Mouse (Mus musculus): Measurements from ENCODE around the gene Hoxb8. TPM values are rescaled to one million over a fixed set of nuclear protein-coding genes. Genes with fewer than 3 reads are reported as not detected.

The Hoxb8 gene
- total RNA-seq, 2 experiments from 2014 or later = not detected

- peak; percentile 52; the same call in 1 of the 2 replicates for ATAC-seq (replicated peaks; ENCODE audit: low FRiP score, poor library complexity, severe bottlenecking)
These were observed 30.1 kb downstream of the Hoxb8 start for GRCm38 (mm10) chr11:96311520-96312417.

- no peak for ATAC-seq (replicated peaks; ENCODE audit: low FRiP score, poor library complexity, severe bottlenecking)
These were observed 31.4 kb downstream of the Hoxb8 start for GRCm38 (mm10) chr11:96313134-96313533.

- no peak for ATAC-seq (replicated peaks; ENCODE audit: low FRiP score, poor library complexity, severe bottlenecking)
These were observed 32.2 kb downstream of the Hoxb8 start for GRCm38 (mm10) chr11:96313806-96314428.

GRCm38 (mm10) chr11:96314671-96315343 is 33.1 kb downstream of the Hoxb8 start:
- no peak for ATAC-seq (replicated peaks; ENCODE audit: low FRiP score, poor library complexity, severe bottlenecking)

GRCm38 (mm10) chr11:96315344-96315681 is 33.6 kb downstream of the Hoxb8 start:
- ATAC-seq (replicated peaks; ENCODE audit: low FRiP score, poor library complexity, severe bottlenecking) = no peak

- ATAC-seq (replicated peaks; ENCODE audit: low FRiP score, poor library complexity, severe bottlenecking) = no peak
These were observed 35.2 kb downstream of the Hoxb8 start for GRCm38 (mm10) chr11:96316696-96317607.

GRCm38 (mm10) chr11:96317608-96318367 is 36.1 kb downstream of the Hoxb8 start, which contains the start of gene Hoxb4:
TSS of gene Hoxb4 (plus strand) at chr11:96318267.
- ATAC-seq (replicated peaks; ENCODE audit: low FRiP score, poor library complexity, severe bottlenecking) = no peak

- ATAC-seq (replicated peaks; ENCODE audit: low FRiP score, poor library complexity, severe bottlenecking) = no peak
These were observed 36.8 kb downstream of the Hoxb8 start for GRCm38 (mm10) chr11:96318368-96319070.

- ATAC-seq (replicated peaks; ENCODE audit: low FRiP score, poor library complexity, severe bottlenecking) = no peak
These were observed 37.6 kb downstream of the Hoxb8 start for GRCm38 (mm10) chr11:96319071-96319902.

GRCm38 (mm10) chr11:96319910-96320309 is 38.2 kb downstream of the Hoxb8 start:
- no peak for ATAC-seq (replicated peaks; ENCODE audit: low FRiP score, poor library complexity, severe bottlenecking)

- no peak for ATAC-seq (replicated peaks; ENCODE audit: low FRiP score, poor library complexity, severe bottlenecking)
These were observed 39.0 kb downstream of the Hoxb8 start for GRCm38 (mm10) chr11:96320688-96321087.

- ATAC-seq (replicated peaks; ENCODE audit: low FRiP score, poor library complexity, severe bottlenecking) = no peak
These were observed 40.1 kb downstream of the Hoxb8 start for GRCm38 (mm10) chr11:96321846-96322245.

GRCm38 (mm10) chr11:96322738-96323137 is 41.0 kb downstream of the Hoxb8 start:
- ATAC-seq (replicated peaks; ENCODE audit: low FRiP score, poor library complexity, severe bottlenecking) = no peak

- ATAC-seq (replicated peaks; ENCODE audit: low FRiP score, poor library complexity, severe bottlenecking) = no peak
These were observed 41.4 kb downstream of the Hoxb8 start, which contains the start of gene Hoxb3 for GRCm38 (mm10) chr11:96323154-96323553. TSS of gene Hoxb3 (plus strand) at chr11:96323326.

GRCm38 (mm10) chr11:96324125-96324524 is 42.4 kb downstream of the Hoxb8 start:
- ATAC-seq (replicated peaks; ENCODE audit: low FRiP score, poor library complexity, severe bottlenecking) = no peak

GRCm38 (mm10) chr11:96324965-96325364 is 43.3 kb downstream of the Hoxb8 start:
- ATAC-seq (replicated peaks; ENCODE audit: low FRiP score, poor library complexity, severe bottlenecking) = no peak

GRCm38 (mm10) chr11:96325747-96326212 is 44.1 kb downstream of the Hoxb8 start:
- ATAC-seq (replicated peaks; ENCODE audit: low FRiP score, poor library complexity, severe bottlenecking) = no peak
